Comparison of ENCODE assay signal across 7 mouse cellular contexts in genomic region chr5:41708051-41708630, GRCm38 (mm10). TPM values are rescaled to one million over a fixed set of nuclear protein-coding genes. Genes with fewer than 3 reads are reported as not detected.
DNase-seq lines count a peak whose midpoint lies in the region; ATAC-seq lines count a peak whose summit lies in the region.

Gene Rab28, minus strand, starts transcription at chr5:41708157.

- peak within 1 kb of the TSS; percentile 71 for H3K27ac ChIP-seq in embryonic facial prominence, embryonic 11.5 days (replicated peaks; ENCODE audit: low read depth, low read length)
- H3K27ac ChIP-seq in limb, embryonic 10.5 days: peak within 1 kb of the TSS; percentile 88
- peak within 1 kb of the TSS; percentile 90 for H3K27ac ChIP-seq in midbrain, embryonic 13.5 days

- H3K9me3 ChIP-seq in embryonic facial prominence, embryonic 11.5 days (replicated peaks; ENCODE audit: control insufficient read depth, low read length): no peaks in the 10 kb centered on the region
- no peaks in the 10 kb centered on the region for H3K9me3 ChIP-seq in limb, embryonic 10.5 days (replicated peaks)
- H3K9me3 ChIP-seq in midbrain, embryonic 13.5 days: no peaks in the 10 kb centered on the region

- DNase-seq in adrenal gland, postnatal 14 days: peak; percentile 98
- peak; percentile 98 for DNase-seq in embryonic facial prominence, embryonic 11.5 days (ENCODE audit: low spot score)
- DNase-seq in kidney, adult 11 months: peak; percentile 96
- peak; percentile 95 for DNase-seq in limb, embryonic 10.5 days (ENCODE audit: low spot score)
- peak; percentile 89 for DNase-seq in spleen, adult 12 weeks (ENCODE audit: low spot score)

- H3K36me3 ChIP-seq in embryonic facial prominence, embryonic 11.5 days (replicated peaks; ENCODE audit: control insufficient read depth, insufficient read depth, low read depth, low read length): no peaks in the 10 kb centered on the region
- no peaks in the 10 kb centered on the region for H3K36me3 ChIP-seq in limb, embryonic 10.5 days
- no peaks in the 10 kb centered on the region for H3K36me3 ChIP-seq in midbrain, embryonic 13.5 days

- H3K4me3 ChIP-seq in embryonic facial prominence, embryonic 11.5 days (ENCODE audit: low read depth, low read length): peak within 1 kb of the TSS; percentile 85
- peak within 1 kb of the TSS; percentile 72 for H3K4me3 ChIP-seq in limb, embryonic 10.5 days
- H3K4me3 ChIP-seq in midbrain, embryonic 13.5 days (replicated peaks): peak within 1 kb of the TSS; percentile 83

- no peaks in the 10 kb centered on the region for H3K4me1 ChIP-seq in embryonic facial prominence, embryonic 11.5 days (ENCODE audit: control insufficient read depth, insufficient read depth, low read length)
- peaks cover 8% of the 10 kb centered on the region for H3K4me1 ChIP-seq in limb, embryonic 10.5 days
- peaks cover 20% of the 10 kb centered on the region for H3K4me1 ChIP-seq in midbrain, embryonic 13.5 days (replicated peaks)

- H3K27me3 ChIP-seq in embryonic facial prominence, embryonic 11.5 days (ENCODE audit: control insufficient read depth, insufficient read depth, low read length): no peaks in the 10 kb centered on the region
- no peaks in the 10 kb centered on the region for H3K27me3 ChIP-seq in limb, embryonic 10.5 days (ENCODE audit: low read depth, poor library complexity, severe bottlenecking)
- no peaks in the 10 kb centered on the region for H3K27me3 ChIP-seq in midbrain, embryonic 13.5 days

- ATAC-seq in embryonic facial prominence, embryonic 11.5 days (replicated peaks; ENCODE audit: insufficient number of reproducible peaks, low FRiP score, low TSS enrichment, low read depth): peak; percentile 91
- ATAC-seq in granulocyte monocyte progenitor cell, adult 5-6 weeks (replicated peaks; ENCODE audit: poor library complexity, severe bottlenecking): peak; percentile 87
- ATAC-seq in midbrain, embryonic 13.5 days: peak; percentile 94

- H3K4me2 ChIP-seq in embryonic facial prominence, embryonic 11.5 days (ENCODE audit: low read depth, low read length): peak within 1 kb of the TSS; percentile 97
- H3K4me2 ChIP-seq in midbrain, embryonic 13.5 days (replicated peaks): peak within 1 kb of the TSS; percentile 96

- H3K9ac ChIP-seq in embryonic facial prominence, embryonic 11.5 days (replicated peaks; ENCODE audit: low read length): peak within 1 kb of the TSS; percentile 77
- H3K9ac ChIP-seq in midbrain, embryonic 13.5 days (replicated peaks): peak within 1 kb of the TSS; percentile 91

- WGBS in embryonic facial prominence, embryonic 11.5 days: under 1% methylated on average over 34 of the region's 34 CpGs
- WGBS in limb, embryonic 10.5 days: under 1% methylated on average over 34 of the region's 34 CpGs
- 0% methylated on average over 30 of the region's 34 CpGs for WGBS in midbrain, embryonic 13.5 days

RNA-seq across cellular contexts. Expression of gene Rab28, which starts in this region (rescaled TPM):
- total RNA-seq in adrenal gland, postnatal 14 days (2021): 41.7 and 48.6 TPM in 2 replicates
- 91.7 and 99.4 TPM in 2 replicates for polyA plus RNA-seq in embryonic facial prominence, embryonic 11.5 days (2014; fragmentation: Nextera tagmentation; extraction: Ambion mirVana)
- total RNA-seq in granulocyte monocyte progenitor cell, adult 5-6 weeks (2014; fragmentation: Nextera tagmentation): 34.7 and 35.4 TPM in 2 replicates
- 32.2 and 40.0 TPM in 2 replicates for total RNA-seq in granulocyte monocyte progenitor cell, adult 5-6 weeks (2017)
- 54.3 and 63.2 TPM in 2 replicates for polyA plus RNA-seq in limb, embryonic 10.5 days (2016; fragmentation: Nextera tagmentation; extraction: Ambion mirVana)
- polyA plus RNA-seq in midbrain, embryonic 13.5 days (2015; fragmentation: Nextera tagmentation; extraction: Ambion mirVana): 80.3 and 83.8 TPM in 2 replicates

Comparison
In these comparisons a context has a peak if more than half of its experiments do, and no peak if none do; other contexts are left out.
1. Peak in every context shown above with its lines: DNase-seq, ATAC-seq, H3K4me3 ChIP-seq and H3K27ac ChIP-seq.